Mouse (Mus musculus) G1E (cell line): ENCODE measurements around the gene Fbn1.

Experiments used
- CTCF ChIP-seq: IDR thresholded peaks from 2 replicates; pipeline ENCODE4 v1.5.1; 2012; ENCODE audit warnings: low read depth, low read length, inconsistent platforms, mixed read lengths
- GATA1 ChIP-seq: IDR thresholded peaks from 2 replicates; pipeline ENCODE4 v1.6.1; 2012; ENCODE audit warnings: borderline replicate concordance, low read length, inconsistent platforms, mixed read lengths
- POLR2AphosphoS5 ChIP-seq: IDR thresholded peaks from 2 replicates; pipeline ENCODE4 v1.6.1; 2012; ENCODE audit warnings: low read depth, low read length, inconsistent platforms; ENCODE audit not compliant: insufficient replicate concordance
- TAL1 ChIP-seq: conservative IDR thresholded peaks from 2 replicates; pipeline ENCODE4 v1.6.1; 2012; ENCODE audit warnings: low read depth, low read length, inconsistent platforms, mixed read lengths

DNA sequence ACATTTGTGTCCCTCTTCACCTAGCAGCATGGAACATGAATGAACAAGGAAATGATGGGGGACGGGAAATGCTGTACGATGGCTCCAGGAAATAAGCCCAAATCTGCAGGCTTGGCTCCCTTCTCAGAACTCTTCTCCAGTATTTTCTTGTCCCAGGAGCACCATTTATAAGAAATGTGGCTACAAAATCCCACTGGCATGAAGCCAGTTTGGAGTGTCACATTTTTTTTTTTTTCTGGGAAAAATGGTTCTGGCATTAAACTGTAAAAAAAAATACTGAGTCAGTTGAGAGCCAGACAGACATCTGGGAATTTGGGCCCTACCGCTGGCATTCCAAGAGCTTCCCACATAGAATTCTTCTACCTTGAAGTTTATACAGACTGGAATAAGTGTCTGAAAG is 203.0 kb downstream of the Fbn1 start:
- TF ChIP-seq CTCF (no peak), TAL1 (no peak), GATA1 (no peak), POLR2AphosphoS5 (no peak)
